Mouse (Mus musculus) thymus, postnatal 36 days (tissue): ENCODE measurements around the gene Hgd.
"Not testable (repeated sequence)": the region's sequence is repeated elsewhere in the genome, so short reads cannot be mapped to it uniquely, and the experiment has no call there.

Source experiments
- DNase-seq, 2 experiments: peaks; one replicate each; pipeline ENCODE4 v3.0.0; 2022; ENCODE audit warnings: mixed read lengths in 2 of 2

The Hgd gene

DNA sequence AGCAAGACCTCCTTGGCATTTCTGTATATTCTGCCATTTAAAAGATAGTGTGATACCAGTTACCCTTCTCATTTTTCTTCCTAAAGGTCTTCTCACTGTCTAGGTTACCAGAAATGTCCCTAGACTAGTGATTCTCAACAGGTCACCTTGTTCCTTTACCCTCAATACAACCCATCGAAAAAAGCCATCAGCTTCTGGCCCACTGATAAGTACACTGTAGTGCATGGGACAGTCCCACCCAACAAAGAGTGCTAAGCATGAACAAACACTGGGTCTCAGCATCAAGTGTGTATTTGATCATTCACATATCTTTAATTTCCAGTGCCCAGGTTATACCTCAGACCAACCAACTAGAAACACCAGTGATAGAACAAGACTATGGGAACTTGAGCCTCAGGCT, 55.1 kb downstream of the Hgd start:
- DNase-seq = no peak

DNA sequence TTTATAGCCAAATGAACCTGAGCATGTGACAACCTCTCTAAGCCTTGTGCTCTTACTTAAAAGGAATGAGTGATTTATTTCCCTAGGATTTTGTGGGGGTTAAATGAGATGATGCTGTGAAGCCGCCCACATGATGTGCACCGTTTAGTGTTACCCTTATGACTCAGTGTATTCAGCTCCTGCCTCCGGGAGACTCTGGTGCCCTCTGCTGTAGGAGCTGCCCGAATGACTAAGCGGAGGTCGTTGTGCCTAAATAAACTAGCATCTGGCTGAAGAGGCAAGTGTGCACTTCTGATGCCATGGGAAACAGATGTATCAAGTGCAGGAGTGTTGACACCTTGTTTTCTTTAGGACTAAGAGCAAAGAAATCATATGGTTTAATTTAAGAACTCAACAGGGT, 56.2 kb downstream of the Hgd start:
- DNase-seq = no peak

DNA sequence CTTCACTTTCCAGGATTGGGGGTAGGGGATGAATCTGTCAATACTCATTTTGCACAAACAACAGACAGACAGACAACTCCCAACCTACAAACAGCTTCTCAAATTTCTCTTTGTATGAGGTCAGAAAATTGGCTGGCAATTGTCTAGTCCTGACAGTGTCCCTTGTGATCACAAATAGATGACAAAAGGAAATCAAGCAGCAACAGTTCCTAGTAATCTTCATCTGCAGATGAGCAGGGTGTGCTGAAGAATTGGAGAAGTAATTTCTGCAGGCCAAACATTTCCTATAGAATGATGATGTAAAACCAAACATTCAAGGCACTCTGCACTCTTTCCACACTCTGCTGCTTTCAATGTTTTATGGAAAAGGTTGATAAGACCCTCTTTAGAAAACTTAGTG, 57.8 kb downstream of the Hgd start:
- DNase-seq = no peak

DNA sequence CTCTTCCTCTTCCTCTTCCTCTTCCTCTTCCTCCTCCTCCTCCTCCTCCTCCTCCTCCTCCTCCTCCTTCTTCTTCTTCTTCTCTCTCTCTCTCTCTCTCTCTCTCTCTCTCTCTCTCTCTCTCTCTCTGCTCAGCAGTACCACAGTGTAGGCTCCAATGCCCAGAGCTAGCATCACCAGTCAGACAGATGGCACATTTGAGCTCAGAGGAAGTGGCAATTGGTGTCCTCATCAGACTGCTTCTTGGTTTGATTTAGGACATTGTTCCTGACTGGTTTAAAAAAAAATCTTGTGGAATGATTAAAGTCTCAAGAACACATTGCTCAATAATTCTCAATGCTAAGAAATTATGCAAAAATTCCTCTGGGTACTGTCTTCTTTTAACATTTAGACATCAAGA, 60.6 kb downstream of the Hgd start:
- DNase-seq = not testable (repeated sequence)

DNA sequence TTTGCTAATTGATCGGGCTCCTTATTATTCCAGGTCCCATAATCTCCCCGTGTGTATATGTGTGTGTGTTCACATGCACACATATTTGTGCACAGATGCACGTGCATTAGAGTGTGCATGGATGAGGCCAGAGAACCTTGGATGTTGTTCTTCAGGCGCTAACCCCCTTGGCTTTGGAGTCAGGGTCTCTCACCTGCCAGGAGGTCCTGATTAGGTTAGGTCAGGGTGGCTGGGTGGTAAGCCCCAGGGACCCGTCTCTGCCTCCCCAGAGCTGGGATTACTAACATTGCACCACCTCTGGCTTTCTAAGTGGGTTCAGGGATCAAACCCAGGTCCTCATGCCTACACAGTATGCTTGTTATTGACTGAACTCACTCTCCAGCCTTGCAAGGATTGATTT, 64.5 kb downstream of the Hgd start:
- no peak for DNase-seq

DNA sequence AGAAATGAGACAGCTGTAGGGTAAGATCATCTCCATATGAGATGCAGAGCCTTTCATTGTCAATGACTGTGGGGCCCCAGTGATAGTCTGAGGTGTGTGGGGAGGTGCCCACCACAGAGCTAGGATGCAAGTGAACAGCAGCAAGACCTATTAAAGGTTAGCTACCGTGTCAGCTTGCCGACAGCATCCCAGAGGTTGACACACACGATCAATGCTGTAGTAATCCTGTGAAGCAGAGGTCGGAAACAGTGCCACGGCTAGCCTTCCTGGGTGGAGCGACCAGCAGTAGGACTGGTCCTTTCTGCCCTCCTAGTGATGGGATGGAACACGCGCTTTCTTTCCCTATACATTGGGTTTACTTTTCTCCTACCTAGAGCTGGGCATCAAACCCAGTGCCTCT, 65.3 kb downstream of the Hgd start:
- no peak for DNase-seq

DNA sequence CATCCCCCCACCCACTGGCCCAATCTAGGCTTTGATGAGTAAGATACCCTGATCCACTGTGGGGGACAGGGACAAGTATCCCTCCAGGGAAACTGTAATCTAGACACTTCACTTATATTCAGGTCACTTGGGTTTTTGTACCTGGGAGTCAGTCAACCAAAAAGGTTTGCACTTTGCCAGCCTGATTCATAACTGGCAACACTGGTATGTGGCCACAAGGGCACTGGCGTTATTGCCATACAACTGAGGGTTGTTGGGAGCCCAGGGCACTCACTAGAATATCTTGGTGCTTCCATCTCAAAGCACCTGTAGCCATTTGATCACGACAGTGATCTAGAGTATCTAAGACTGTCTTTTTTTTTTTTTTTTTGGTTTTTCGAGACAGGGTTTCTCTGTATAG, 65.8 kb downstream of the Hgd start:
- DNase-seq = no peak

DNA sequence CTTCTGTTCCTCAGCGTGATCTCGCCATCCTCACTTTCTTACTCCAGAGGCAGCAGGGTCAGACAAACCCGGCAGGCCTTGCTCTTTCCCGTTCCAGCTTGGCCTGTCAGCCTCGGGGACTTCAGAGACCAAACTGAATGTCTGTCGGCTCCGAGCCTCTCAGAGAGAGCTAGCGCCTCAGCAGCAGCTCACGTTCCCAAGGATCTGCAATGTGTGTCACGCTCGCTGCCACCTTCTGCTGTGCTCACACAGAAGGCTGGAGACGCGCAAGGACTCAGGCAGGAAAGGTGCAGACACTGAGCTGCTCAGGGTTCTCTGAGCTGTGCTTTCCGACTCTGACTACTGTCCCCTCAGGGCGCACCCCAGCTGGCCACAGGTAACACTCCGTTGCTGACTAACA, 67.1 kb downstream of the Hgd start:
- no peak for DNase-seq

DNA sequence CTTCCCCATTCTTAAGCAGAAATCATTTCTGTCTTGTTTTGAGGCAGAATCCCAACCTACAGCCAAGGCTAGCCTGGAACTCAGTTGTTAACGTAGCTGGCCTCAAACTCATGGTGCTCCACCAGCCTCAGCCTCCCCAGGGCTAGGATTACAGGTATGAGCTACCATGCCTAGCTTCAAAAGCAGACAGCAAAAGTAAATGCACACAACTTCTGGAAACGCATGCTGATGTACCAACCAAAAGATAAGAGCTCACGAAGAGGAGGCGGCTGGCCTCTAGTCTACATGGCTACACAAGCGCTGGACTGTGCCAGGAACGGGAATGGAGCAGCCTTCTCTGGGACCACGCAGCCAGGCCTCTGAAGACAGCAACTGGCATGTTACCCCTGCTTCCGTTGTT, 68.0 kb downstream of the Hgd start:
- no peak for DNase-seq

DNA sequence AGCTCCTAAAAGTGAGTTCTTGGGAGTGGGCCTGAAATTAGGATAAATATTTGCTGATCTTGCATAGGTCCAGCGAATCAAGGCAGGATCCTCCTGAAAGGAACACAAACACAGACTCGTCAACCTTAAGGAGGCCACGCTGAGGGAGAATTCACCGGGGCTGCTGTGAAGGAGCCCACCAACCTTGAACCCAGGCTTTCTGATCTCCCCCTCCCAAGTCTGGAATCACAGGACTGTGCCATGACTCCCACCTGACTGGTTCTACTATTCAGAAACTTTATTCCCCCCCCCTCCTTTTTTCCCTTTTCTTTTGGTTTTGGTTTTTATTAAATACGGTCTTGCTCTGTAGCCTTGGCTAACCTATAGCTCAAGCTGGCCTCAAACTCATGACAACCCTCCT, 69.1 kb downstream of the Hgd start:
- no peak for DNase-seq

DNA sequence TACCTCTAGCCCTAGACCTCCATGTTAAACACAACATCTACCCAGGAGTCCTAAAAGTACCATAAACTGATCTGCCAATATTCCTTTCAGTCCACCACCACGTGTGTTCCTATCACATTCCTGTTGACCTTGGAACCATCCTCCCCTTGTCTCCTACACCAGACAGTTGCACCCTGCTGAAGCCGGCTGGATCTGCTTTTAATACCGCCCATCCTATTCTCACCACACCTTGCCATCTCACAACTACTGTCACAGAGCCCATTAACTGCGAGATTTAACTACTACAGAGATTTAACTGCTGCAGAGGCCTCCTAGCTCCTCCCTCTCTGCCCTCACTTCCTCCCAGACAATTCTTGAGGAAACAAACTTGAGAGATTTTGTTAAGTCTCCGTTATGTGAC, 71.5 kb downstream of the Hgd start:
- no peak for DNase-seq

DNA sequence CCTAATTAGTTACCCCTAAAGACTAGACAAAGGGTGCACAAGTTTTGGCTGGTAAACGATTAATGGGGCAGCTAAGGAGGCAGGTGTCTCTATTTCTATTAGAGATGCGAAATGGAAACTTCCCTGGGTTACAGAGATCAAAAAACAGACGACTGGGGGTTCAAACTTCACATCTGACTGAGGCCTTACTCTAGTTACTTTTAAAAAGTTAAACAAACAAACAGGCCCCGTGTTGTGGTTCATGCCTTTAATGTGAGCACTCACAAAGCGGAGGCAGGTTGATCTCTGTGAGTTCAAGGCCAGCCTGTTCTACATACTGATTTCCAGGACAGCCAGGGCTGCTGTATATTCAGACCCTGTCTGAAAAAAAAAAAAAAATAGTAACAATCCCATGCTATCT, 72.7 kb downstream of the Hgd start:
- DNase-seq = no peak

DNA sequence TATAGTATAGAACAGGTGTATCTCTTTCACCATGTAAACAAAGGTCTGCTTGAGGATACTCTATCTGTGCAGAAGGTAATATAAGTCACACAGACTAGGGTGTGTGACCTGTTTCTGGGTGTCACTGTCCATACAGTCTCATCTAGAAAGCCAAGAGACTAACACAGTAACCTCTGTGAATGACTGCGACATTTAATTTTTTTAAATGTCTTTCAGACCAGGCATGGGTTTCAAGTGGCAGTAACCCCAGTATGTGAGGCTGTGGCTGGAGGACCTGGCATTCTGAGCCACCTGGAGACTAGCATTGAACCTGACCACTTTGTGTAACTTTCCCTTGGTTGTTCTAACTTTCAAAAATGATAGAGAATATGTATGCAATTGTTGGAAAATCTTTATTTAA, 73.1 kb downstream of the Hgd start:
- no peak for DNase-seq

DNA sequence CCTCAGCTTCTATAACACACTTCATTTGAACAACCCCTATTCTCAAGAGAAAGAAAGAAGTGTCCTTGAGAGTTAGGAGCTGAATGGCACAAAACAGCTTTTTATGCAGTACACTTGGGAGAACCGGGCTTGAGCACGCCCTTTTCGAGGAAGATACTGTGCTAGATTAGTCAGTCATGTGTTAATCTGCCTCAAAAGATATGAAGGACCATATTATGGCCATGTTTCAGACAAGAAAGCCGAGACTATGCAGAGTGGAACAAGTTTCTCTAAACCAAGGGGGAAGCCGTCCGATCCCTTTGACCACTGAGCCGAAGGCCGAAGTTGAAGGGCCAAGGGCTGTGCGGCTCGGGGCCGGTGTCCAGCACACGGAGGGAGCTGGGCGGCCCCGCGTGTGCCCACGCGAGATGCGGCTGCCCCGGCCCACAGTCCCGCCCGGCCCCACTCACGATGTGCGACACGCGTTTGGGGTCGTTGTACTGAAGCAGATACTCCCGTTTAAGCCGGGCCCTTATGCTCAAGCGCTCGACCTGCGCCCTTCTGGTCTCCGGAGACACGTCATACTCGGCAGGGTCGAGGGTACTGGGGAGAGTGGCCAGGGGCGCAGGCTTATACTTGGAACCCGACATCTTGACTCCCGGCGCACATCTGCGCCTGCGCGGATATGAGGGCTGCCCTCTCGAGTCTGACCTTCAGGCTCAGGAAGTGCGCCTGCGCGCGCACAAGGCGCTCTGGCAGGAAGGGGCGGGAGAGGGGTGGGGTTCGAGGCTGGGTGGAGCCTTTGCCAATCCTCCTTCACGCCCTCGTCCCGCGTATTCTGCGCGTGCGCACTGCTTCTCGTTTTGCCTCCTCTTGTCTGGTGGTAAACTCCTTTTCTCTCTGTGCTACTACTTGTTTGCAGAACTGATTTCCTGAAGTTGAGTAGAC, 74.0 kb downstream of the Hgd start, which contains the start of gene Ndufb4:
Ndufb4 (minus strand) TSS at position 723 of the 927 bp plus-strand sequence.
- peak; percentile 94 to 97 for DNase-seq

DNA sequence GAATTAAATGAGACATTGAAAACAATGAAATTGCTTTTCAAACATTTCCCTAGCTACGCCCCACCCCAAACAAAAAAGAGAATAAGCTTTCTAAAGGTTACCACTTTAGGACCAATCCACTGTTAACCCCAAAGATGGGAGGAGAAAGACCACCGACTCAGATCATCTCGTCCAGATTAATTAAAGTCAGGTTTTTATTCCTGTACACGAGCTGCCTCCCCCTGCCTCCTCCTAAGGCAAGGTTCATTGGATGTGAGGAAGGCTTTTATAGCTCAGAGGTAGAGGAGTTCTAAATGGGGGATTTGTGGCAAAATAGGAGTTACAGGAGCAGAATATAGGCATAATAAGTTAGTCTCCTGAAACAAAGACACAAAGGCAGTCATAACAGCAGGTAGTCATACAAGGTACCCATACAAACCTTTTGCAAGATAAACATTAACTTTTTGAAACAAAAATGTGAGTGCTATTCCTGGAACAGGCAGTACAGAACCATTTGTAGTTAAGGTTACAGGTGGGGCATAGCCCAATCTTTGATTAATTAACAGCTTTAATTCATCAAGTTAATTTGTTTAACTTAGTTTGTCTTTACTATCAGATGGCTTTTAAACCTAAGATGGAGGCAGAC, 75.0 kb downstream of the Hgd start:
- no peak for DNase-seq

DNA sequence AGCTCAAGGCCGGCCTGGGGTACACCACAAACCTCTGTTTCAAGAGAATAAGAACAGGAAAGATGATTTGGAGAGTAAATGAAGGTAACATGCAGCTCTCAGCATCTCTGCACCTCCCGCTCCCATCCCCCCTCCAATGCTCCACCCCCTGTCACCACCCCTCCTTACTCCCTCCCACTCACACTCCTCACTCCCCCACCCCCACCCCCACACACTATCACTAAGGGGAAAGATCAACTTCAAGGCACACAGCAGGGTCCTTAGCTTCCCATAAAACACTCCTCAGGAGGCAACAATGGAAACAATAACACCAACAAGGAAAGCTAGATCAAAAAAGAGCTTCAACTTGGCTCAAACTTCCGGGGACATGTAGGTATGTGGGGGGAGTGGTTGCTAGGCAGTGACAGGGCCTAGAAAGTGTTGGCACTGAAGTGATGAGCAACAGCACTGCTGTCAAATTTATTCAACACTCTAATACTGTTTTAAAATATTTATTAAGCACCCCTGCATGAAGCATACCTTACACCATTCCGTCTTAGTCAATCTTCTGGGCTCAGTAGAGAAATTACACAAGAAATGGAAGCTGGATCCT, 75.9 kb downstream of the Hgd start:
- no peak for DNase-seq

DNA sequence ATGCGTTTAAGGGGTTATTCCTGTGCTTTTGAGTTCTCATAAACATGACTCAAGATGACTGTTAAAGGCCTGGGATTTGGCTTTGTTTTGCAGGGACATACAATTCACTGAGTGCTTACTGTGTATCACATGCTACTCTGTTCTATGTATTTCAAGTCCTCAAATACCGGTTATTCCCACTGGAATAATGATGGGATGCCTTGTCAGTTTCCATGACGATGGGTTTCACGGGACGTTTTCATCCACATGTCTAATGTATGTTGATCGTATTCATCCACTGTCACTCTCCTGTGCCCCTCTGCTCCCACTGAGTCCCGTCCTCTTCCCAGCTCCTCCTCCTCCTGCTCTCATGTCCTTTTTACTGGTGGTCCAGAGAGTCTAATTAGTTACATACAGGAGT, 76.8 kb downstream of the Hgd start:
- no peak for DNase-seq

DNA sequence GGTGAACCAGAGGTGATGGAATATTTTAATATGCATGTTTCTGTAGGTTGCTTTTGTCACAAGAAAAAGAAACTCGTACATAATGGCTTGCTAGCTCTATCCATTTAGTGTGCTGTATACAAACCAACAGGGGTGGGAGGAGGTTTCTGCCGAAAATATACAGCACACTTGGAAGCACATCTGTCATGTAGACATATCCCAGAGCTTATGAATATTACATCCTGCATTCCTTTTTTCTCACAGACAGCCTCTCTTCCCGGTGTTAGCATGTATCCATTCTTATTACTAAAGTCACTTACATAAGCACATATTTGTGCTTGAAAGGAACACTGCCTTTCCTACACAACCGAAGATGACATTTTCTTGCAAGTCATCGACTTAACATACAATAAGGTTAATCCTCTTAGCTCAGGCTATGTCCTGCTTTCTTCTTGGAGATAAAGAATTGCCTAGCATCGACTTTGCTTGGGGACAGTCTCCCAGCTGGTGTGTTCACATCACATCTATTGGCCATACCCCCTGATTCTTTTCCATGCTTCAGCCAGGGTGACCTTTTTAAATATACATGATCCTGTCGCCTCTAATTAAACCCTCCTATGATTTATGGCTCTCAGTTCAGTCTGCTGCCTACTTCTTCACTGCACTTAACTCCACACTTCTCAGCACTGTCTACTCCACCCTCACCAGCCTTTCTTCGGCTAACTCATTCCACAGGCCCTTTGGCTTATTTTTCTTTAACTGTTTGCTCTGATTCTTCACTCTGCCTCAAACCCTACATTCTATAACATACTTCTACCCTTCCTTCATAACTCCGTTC, 83.9 kb downstream of the Hgd start:
- no peak for DNase-seq

DNA sequence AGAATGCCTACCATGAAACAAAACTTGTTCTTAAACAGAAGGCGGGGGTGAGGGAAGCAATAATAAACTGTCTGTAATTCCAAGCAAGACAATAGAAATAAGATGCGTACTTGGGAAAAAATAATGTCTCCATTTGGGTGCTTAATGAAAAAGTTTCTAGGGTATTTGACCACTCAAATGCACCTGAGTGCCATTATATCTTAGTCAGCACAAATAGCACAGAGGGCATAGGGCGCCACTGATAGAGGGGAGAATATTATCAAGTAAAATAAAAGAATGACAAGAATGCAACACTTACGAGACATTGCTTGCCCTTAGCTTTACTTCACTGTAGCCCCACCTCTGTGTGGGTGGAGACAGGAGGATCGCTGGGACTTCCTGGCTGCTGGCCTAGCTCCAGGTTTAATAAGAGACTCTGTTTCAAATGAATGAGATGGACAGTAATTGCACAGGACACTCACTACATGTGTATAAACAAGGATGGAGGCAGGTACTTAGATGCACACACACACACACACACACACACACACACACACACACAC, 85.5 kb downstream of the Hgd start:
- DNase-seq = no peak

DNA sequence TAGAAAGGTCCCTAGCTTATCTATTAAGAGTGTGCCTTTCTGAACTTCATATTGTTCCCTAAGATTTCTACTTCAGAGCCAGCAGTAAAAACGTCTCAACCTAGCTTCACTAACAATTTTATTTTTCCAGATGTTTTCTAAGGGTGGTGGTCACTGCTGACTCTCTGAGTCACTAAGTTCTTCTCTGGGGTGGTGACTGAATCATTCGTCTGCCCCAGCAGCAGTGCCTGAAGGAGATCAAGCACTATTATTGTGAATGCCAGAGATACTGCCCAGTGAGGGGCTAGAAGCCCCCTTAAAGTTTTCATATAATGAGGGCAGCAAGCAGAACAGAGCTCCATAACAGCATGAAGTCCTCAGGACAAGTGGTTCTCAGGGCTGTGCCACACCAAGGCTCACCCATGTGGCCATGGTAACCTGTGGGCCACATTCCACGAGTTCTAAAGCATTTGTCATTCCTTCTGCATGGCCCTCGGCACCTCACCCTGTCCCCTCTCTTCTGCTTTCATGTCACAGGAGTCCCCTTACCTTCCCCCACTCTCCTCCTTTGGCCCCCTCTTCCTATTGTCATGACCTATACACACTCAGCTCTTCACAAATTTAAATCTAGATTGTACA, 90.8 kb downstream of the Hgd start:
- no peak for DNase-seq

DNA sequence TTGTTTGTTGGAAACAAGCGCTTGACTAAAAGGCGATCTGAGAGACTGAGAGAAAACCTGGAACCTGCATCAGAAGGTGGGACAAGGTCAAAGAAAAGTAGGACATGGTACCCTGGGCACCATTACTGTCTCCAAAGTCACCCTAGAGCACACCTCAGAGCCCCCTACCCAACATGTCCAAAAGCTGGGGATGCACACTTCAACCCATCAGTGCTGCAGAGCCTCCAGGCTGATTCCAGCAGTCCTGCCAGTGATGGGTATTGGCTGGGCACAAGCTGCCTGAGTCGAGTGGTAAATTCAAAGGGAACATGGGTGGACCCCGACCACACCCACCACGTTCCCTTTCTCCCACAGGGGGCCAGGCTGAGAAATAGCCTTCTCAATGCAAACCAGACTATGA, 95.4 kb downstream of the Hgd start:
- DNase-seq = no peak

DNA sequence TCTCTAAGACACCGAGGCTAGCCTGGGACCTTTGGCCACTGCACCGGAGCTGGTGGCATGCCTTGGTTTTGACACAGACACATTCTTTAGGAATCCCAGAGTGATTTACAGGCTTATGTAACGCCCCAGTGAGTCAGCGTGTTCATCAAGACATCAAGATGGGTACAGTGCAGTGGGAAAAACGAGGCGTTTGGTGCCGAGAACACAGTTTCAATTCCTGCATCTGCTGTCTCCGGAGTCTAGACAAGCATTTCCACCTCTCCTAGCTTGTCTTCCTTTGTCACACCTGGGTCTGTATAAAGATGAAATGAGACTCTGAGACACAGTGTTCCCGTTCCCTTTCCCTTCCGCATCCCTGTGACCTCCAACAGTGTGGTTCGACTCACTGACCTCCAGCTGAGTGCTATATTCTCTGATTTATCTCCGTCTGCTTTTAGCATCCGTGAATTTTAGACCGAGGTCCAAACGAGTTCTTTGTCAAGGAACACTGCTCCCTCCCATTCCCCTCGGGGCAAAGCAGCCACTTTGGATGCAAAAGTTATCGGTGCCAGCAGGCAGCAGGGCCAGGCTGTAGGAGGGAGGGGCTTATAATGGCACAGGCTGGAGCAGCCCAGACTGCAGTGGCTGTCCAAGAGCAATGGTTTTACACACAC, 96.2 kb downstream of the Hgd start:
- DNase-seq = no peak
